13 mouse cellular contexts compared by ENCODE assay signal in genomic region chr10:72620527-72620926, GRCm38 (mm10). TPM values are rescaled to one million over a fixed set of nuclear protein-coding genes. Genes with fewer than 3 reads are reported as not detected.
DNase-seq lines count a peak whose midpoint lies in the region; ATAC-seq and TF ChIP-seq lines count a peak whose summit lies in the region.
"Had no signal": no experiment of that assay in that cellular context is flagged by ENCODE, and none has a peak within 500 bp of the region (broad histone marks: within the 10 kb centered on the region; RNA-seq: fewer than 3 reads in every experiment).

No protein-coding gene starts in this region.

- H3K27me3 ChIP-seq in CH12.LX (replicated peaks) = no peaks in the 10 kb centered on the region
- H3K27me3 ChIP-seq in forebrain, embryonic 12.5 days = no peaks in the 10 kb centered on the region
- H3K27me3 ChIP-seq: embryonic facial prominence, embryonic 13.5 days had no signal

- no peaks in the 10 kb centered on the region for H3K79me2 ChIP-seq in CH12.LX (replicated peaks; ENCODE audit: control insufficient read depth, extremely low read depth, insufficient read depth, poor library complexity, severe bottlenecking)

- peaks cover 3 to 12% of the 10 kb centered on the region in 2 experiments; a peak in 3 of 4 replicates for H3K4me1 ChIP-seq in CH12.LX (ENCODE audit: control insufficient read depth in 1 of 2, insufficient read depth in 2 of 2)
- H3K4me1 ChIP-seq in forebrain, embryonic 12.5 days = no peaks in the 10 kb centered on the region
- H3K4me1 ChIP-seq: embryonic facial prominence, embryonic 13.5 days had no signal

- H3K27ac ChIP-seq in CH12.LX (ENCODE audit: insufficient read depth, low read depth) = no peak overlapping the region
- no peak overlapping the region for H3K27ac ChIP-seq in forebrain, embryonic 12.5 days
- H3K27ac ChIP-seq: embryonic facial prominence, embryonic 13.5 days; layer of hippocampus, adult 2 months; limb, embryonic 10.5 days had no signal

- H3K9me3 ChIP-seq in CH12.LX (replicated peaks; ENCODE audit: low read length) = no peaks in the 10 kb centered on the region
- no peaks in the 10 kb centered on the region for H3K9me3 ChIP-seq in forebrain, embryonic 12.5 days
- H3K9me3 ChIP-seq: embryonic facial prominence, embryonic 13.5 days; limb, embryonic 10.5 days had no signal

- H3K9ac ChIP-seq in CH12.LX (ENCODE audit: insufficient read depth, low read depth) = no peak overlapping the region
- H3K9ac ChIP-seq in forebrain, embryonic 12.5 days = no peak overlapping the region
- H3K9ac ChIP-seq: embryonic facial prominence, embryonic 13.5 days had no signal

- no peak overlapping the region for H3K4me2 ChIP-seq in CH12.LX (ENCODE audit: insufficient read depth, low read depth, poor library complexity, severe bottlenecking)
- no peak overlapping the region for H3K4me2 ChIP-seq in forebrain, embryonic 12.5 days
- H3K4me2 ChIP-seq: embryonic facial prominence, embryonic 13.5 days had no signal

- dilution Hi-C loops in CH12.LX (cut with MboI; ENCODE audit: extremely low pct_ligation_motif_present, extremely low pct_unique_long_range_greater_than_20kb, low sequenced_read_pairs) = no loop called here

- TF ChIP-seq RAD21 in CH12.LX (IDR thresholded peaks at IDR 0.05; ENCODE audit: low read depth, low read length) = no peak

- no peak for TF ChIP-seq EP300 in CH12.LX (IDR thresholded peaks at IDR 0.05; ENCODE audit: low read length)

- ATAC-seq in forebrain, embryonic 12.5 days (ENCODE audit: low FRiP score) = no peak
- ATAC-seq: hindbrain, embryonic 16.5 days had no signal

- in situ Hi-C loops in CH12.LX (cut with MboI; ENCODE audit: low pct_ligation_motif_present, low pct_unique_long_range_greater_than_20kb, low sequenced_read_pairs) = no loop called here

- DNase-seq in left cerebral cortex, postnatal 25 days (ENCODE audit: low spot score in 2 of 2) = peak; percentile 6 to 30
- no peak for DNase-seq in left cerebral cortex, adult 11 months (ENCODE audit: low spot score)
- peak; percentile 23 for DNase-seq in CH12.LX (ENCODE audit: extremely low read depth)
- DNase-seq in brain, adult 2 months (ENCODE audit: low read depth, low spot score) = peak; percentile 67
- peak; percentile 3 for DNase-seq in naive thymus-derived CD4-positive, alpha-beta T cell, adult 2 months (ENCODE audit: low read depth)
- no peak for DNase-seq in retina, postnatal 1 day
- no peak for DNase-seq in ovary, postnatal 14 days (ENCODE audit: low spot score)

- no peak for TF ChIP-seq POLR2A in CH12.LX (IDR thresholded peaks at IDR 0.05; ENCODE audit: low read depth, low read length)

- no peaks in the 10 kb centered on the region for H3K36me3 ChIP-seq in CH12.LX (replicated peaks in 1 of 2; ENCODE audit: control insufficient read depth in 1 of 2, insufficient read depth in 1 of 2, low read length in 1 of 2)
- no peaks in the 10 kb centered on the region for H3K36me3 ChIP-seq in forebrain, embryonic 12.5 days (replicated peaks)
- H3K36me3 ChIP-seq: embryonic facial prominence, embryonic 13.5 days; limb, embryonic 10.5 days had no signal

- intact Hi-C loops in left cerebral cortex, postnatal 25 days (cut with DNase I) = no loop called here

- 84% methylated on average over 2 of the region's 2 CpGs for WGBS in forebrain, embryonic 12.5 days

- no peak overlapping the region for H3K4me3 ChIP-seq in CH12.LX (replicated peaks in 1 of 3; ENCODE audit: low read depth in 2 of 3, low read length in 2 of 3, poor library complexity in 1 of 3)
- H3K4me3 ChIP-seq in forebrain, embryonic 12.5 days (replicated peaks) = no peak overlapping the region
- H3K4me3 ChIP-seq: embryonic facial prominence, embryonic 13.5 days; layer of hippocampus, adult 2 months; limb, embryonic 10.5 days; myocyte had no signal

- no peak for TF ChIP-seq CTCF in CH12.LX (conservative IDR thresholded peaks at IDR 0.05 in 1 of 2, IDR thresholded peaks at IDR 0.05 in 1 of 2; ENCODE audit: low read depth in 2 of 2, low read length in 2 of 2)

TF ChIP-seq in CH12.LX, 34 proteins besides CTCF, POLR2A, EP300 and RAD21:
- TF ChIP-seq CHD2 (IDR thresholded peaks at IDR 0.05; ENCODE audit: low read length) (no peak), MAFK (IDR thresholded peaks at IDR 0.05; ENCODE audit: insufficient replicate concordance, low read length) (no peak), JUND (conservative IDR thresholded peaks at IDR 0.05; ENCODE audit: low read depth, low read length) (no peak)

RNA-seq across cellular contexts. Expression of gene Zwint, which starts 34.1 kb away (rescaled TPM):
- total RNA-seq in left cerebral cortex, postnatal 25 days (2021) = 100 to 1,000 TPM; 888 to 952 TPM
- total RNA-seq in CH12.LX (2012; rRNA removed) (173 and 208 TPM in 2 replicates), CH12.LX (2014; rRNA removed) (248 and 266 TPM in 2 replicates)
- 257 and 268 TPM in 2 replicates for polyA plus RNA-seq in CH12.LX (2012; ENCODE audit: insufficient read length, low read depth)
- polyA plus RNA-seq in forebrain, embryonic 12.5 days (2016; fragmentation: Nextera tagmentation; extraction: Ambion mirVana) = 436 and 452 TPM in 2 replicates

Comparison
In these comparisons a context has a peak if more than half of its experiments do, and no peak if none do; other contexts are left out.
1. DNase-seq: peak in left cerebral cortex, postnatal 25 days (2 of 2), CH12.LX (single experiment), brain, adult 2 months (single experiment) and naive thymus-derived CD4-positive, alpha-beta T cell, adult 2 months (single experiment); none in left cerebral cortex, adult 11 months (single experiment), retina, postnatal 1 day (single experiment) and ovary, postnatal 14 days (single experiment).